Mouse (Mus musculus) thymus, postnatal 36 days (tissue): Measurements from ENCODE around the gene Nkapl.
"Not testable (repeated sequence)": the region's sequence is repeated elsewhere in the genome, so short reads cannot be mapped to it uniquely, and the experiment has no call there.

Experiments
- DNase-seq, 2 experiments: peaks; one replicate each; pipeline ENCODE4 v3.0.0; 2022; ENCODE audit warnings: mixed read lengths in 2 of 2

Gene Nkapl

GRCm38 (mm10) chr13:21468061-21469019 lies at the start of gene Nkapl:
TSS of gene Nkapl (minus strand) at chr13:21468509.
- DNase-seq: peak; percentile 45 to 50

GRCm38 (mm10) chr13:21506221-21506649 lies 37.9 kb upstream of the Nkapl start:
- DNase-seq: peak; percentile 75 to 78

GRCm38 (mm10) chr13:21502296-21502695 lies 34.0 kb upstream of the Nkapl start:
- DNase-seq: no peak

- DNase-seq: not testable (repeated sequence)
These were observed 32.9 kb upstream of the Nkapl start, which contains the start of gene Gm11273 for GRCm38 (mm10) chr13:21501182-21501581. TSS of gene Gm11273 (minus strand) at chr13:21501418.

- peak in 1 of 2 experiments; percentile 18 for DNase-seq
These were observed 26.8 kb upstream of the Nkapl start, which contains the start of gene AK157302 for GRCm38 (mm10) chr13:21495080-21495479. TSS of gene AK157302 (plus strand) at chr13:21495223.

- DNase-seq: no peak
These were observed 24.5 kb upstream of the Nkapl start for GRCm38 (mm10) chr13:21492847-21493246.

GRCm38 (mm10) chr13:21486881-21487280 lies 18.6 kb upstream of the Nkapl start:
- DNase-seq: no peak

- not testable (repeated sequence) for DNase-seq
These were observed 10.7 kb upstream of the Nkapl start, which contains the start of the genes Zkscan4 and Gm10065 for GRCm38 (mm10) chr13:21478759-21479670. TSS of gene Zkscan4 (plus strand) at chr13:21478907. TSS of gene Gm10065 (minus strand) at chr13:21479441.

- DNase-seq: no peak
These were observed 4.1 kb upstream of the Nkapl start for GRCm38 (mm10) chr13:21472427-21472826.

GRCm38 (mm10) chr13:21469097-21469496 lies 788 bp upstream of the Nkapl start:
- DNase-seq: no peak

- no peak for DNase-seq
These were observed 973 bp downstream of the Nkapl start for GRCm38 (mm10) chr13:21467336-21467735.

GRCm38 (mm10) chr13:21462516-21462915 lies 5.8 kb downstream of the Nkapl start:
- DNase-seq: not testable (repeated sequence)

- no peak for DNase-seq
These were observed 12.0 kb downstream of the Nkapl start for GRCm38 (mm10) chr13:21456347-21456746.

- DNase-seq: no peak
These were observed 14.2 kb downstream of the Nkapl start for GRCm38 (mm10) chr13:21454133-21454532.

- DNase-seq: peak; percentile 55 to 69
These were observed 14.9 kb downstream of the Nkapl start, which contains the start of gene Zscan26 for GRCm38 (mm10) chr13:21453449-21453848. TSS of gene Zscan26 (minus strand) at chr13:21453730.

- no peak for DNase-seq
These were observed 15.3 kb downstream of the Nkapl start for GRCm38 (mm10) chr13:21453042-21453441.

GRCm38 (mm10) chr13:21447856-21448614 lies 20.3 kb downstream of the Nkapl start:
- DNase-seq: no peak

GRCm38 (mm10) chr13:21446796-21447195 lies 21.5 kb downstream of the Nkapl start:
- no peak for DNase-seq

GRCm38 (mm10) chr13:21441207-21441572 lies 27.1 kb downstream of the Nkapl start:
- no peak for DNase-seq

GRCm38 (mm10) chr13:21440503-21441206 lies 27.7 kb downstream of the Nkapl start, which contains the start of gene Pgbd1:
TSS of gene Pgbd1 (minus strand) at chr13:21441058.
- DNase-seq: peak; percentile 64 to 68

- DNase-seq: no peak
These were observed 32.8 kb downstream of the Nkapl start for GRCm38 (mm10) chr13:21435476-21435875.
